Mouse (Mus musculus) small intestine, adult 2 months (tissue): ENCODE results near the gene Gm37240. TPM values are rescaled to one million over a fixed set of nuclear protein-coding genes. Genes with fewer than 3 reads are reported as not detected.

Experiments
- H3K27ac ChIP-seq: fragments of 200-500 bp; 2 replicates; pipeline ENCODE4 v1.5.1; 2012; ENCODE audit warnings: low read depth, low read length, control low read depth, inconsistent platforms; ENCODE audit not compliant: insufficient read depth
- H3K27me3 ChIP-seq: fragments of 200-500 bp; 2 replicates; pipeline ENCODE4 v1.6.1; 2012; ENCODE audit warnings: mild to moderate bottlenecking, moderate library complexity, low read length, inconsistent platforms; ENCODE audit not compliant: control insufficient read depth, insufficient read depth
- H3K36me3 ChIP-seq: fragments of 200-500 bp; 2 replicates; pipeline ENCODE4 v1.6.1; 2012; ENCODE audit warnings: mild to moderate bottlenecking, low read length, control low read depth, inconsistent platforms; ENCODE audit not compliant: control insufficient read depth, insufficient read depth
- H3K4me1 ChIP-seq: fragments of 200-500 bp; 2 replicates; pipeline ENCODE4 v1.6.1; 2012; ENCODE audit warnings: low read length, inconsistent platforms, mixed read lengths; ENCODE audit not compliant: control insufficient read depth, insufficient read depth, insufficient read length
- H3K4me3 ChIP-seq: fragments of 200-500 bp; 2 replicates; pipeline ENCODE4 v1.5.1; 2012; ENCODE audit warnings: low read depth, mild to moderate bottlenecking, control low read depth, inconsistent platforms, low read length, moderate library complexity
- CTCF ChIP-seq: fragments of 200-500 bp; IDR thresholded peaks from 2 replicates; pipeline ENCODE4 v1.5.1; 2012; ENCODE audit warnings: low read depth, mild to moderate bottlenecking, control low read depth, inconsistent platforms, low read length, moderate library complexity, mixed read lengths; ENCODE audit not compliant: insufficient replicate concordance, insufficient read length; ENCODE audit errors: extremely low read depth
- POLR2A ChIP-seq: fragments of 200-500 bp; IDR thresholded peaks from 2 replicates; pipeline ENCODE4 v1.6.1; 2012; ENCODE audit warnings: low read depth, mild to moderate bottlenecking, control low read depth, inconsistent platforms, low read length, moderate library complexity
- WGBS: fragments of 180-500 bp; shearing (Covaris S2); methylation state at CpG from one replicate; pipeline ENCODE4 v1.1.7; 2018; 5-methylcytosine and 5-hydroxymethylcytosine counted together
- polyA plus RNA-seq: library from polyadenylated mRNA; depleted of rRNA; stranded (reverse); fragments of >200 nt; gene quantifications from 2 replicates; pipeline ENCODE4 v1.2.3, GENCODE M21; 2012

The Gm37240 gene
- polyA plus RNA-seq, 1 experiment: 58.2 TPM

DNA sequence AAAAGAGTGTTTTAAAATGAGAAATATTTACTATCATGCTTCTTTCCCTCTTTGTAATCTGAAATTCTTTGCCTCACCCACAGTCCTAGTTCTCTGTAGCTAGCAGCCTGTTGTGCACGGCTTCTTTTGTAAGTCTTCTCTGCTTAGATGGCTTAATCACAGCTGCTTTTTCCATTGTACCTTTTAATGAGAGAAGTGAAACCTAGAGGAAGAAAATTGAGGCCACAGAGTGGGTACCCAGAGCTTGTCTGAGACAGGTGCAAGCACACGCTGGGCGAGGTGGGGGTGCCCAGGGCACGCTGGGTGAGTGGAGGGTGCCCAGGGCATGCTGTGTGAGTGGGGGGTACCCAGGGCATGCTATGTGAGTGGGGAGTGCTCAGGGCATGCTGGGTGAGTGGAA, 1099.4 kb downstream of the Gm37240 start:
- Histone ChIP-seq H3K4me1 (peaks cover 2% of the 10 kb centered on the region; the same call in 1 of the 2 replicates), H3K27me3 (no peaks in the 10 kb centered on the region), H3K36me3 (no peaks in the 10 kb centered on the region), H3K4me3 (no peak overlapping the region), H3K27ac (no peak overlapping the region)
- TF ChIP-seq POLR2A: no peak
- no peak for TF ChIP-seq CTCF
- WGBS: 88% methylated on average over 4 of the region's 4 CpGs

GRCm38 (mm10) chr3:84776084-84776483, 1111.2 kb downstream of the Gm37240 start:
- TF ChIP-seq CTCF (no peak), POLR2A (no peak)
- Histone ChIP-seq H3K36me3 (no peaks in the 10 kb centered on the region), H3K4me3 (no peak overlapping the region), H3K4me1 (peaks cover 6% of the 10 kb centered on the region; the same call in 1 of the 2 replicates), H3K27ac (no peak overlapping the region), H3K27me3 (no peaks in the 10 kb centered on the region)
- 79% methylated on average over 1 of the region's 1 CpGs for WGBS

DNA sequence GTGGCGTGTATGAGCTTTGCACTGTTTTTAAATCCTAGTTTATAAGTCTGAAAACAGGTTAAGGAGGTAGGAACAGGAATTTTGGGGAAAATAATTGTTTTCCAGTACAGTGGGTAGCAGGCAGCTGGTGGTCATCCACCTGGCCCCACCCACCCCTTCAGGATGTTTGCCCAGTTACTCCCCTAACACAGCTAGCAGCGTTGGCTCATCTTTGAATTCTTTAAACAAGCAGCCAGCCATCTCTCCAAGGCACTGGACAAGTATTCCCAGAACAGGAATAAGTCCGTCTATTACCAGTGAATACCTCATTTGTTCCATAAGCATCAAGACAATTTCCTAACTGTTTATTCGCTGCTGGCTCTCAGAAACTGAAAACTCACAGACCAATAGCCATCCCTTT, 1111.7 kb downstream of the Gm37240 start:
- TF ChIP-seq CTCF (no peak), POLR2A (no peak)
- 85% methylated on average over 4 of the region's 4 CpGs for WGBS
- H3K27ac ChIP-seq: no peak overlapping the region
- no peak overlapping the region for H3K4me3 ChIP-seq
- H3K4me1 ChIP-seq: peaks cover 6% of the 10 kb centered on the region; the same call in 1 of the 2 replicates
- H3K27me3 ChIP-seq: no peaks in the 10 kb centered on the region
- H3K36me3 ChIP-seq: no peaks in the 10 kb centered on the region

DNA sequence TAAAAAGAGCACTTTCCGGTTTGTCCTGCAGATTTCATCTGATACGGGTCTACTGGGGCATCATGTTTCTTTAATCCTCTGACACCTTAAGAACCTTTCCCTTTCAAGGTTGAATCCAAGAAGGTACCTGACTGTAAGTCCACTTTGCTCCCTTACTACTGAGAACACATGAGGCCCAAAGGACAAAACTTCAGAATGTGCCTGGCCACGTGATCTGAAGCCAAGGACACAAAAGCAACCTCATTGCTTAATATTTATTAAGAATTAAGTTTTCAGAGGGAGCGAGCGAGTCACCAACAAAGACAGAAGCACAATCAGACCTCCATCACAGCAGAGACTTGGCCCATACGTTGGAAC, 1112.3 kb downstream of the Gm37240 start:
- Histone ChIP-seq H3K4me3 (no peak overlapping the region), H3K4me1 (peaks cover 6% of the 10 kb centered on the region; the same call in 1 of the 2 replicates), H3K36me3 (no peaks in the 10 kb centered on the region), H3K27ac (no peak overlapping the region), H3K27me3 (no peaks in the 10 kb centered on the region)
- WGBS: 69% methylated on average over 6 of the region's 6 CpGs
- TF ChIP-seq CTCF (no peak), POLR2A (no peak)

DNA sequence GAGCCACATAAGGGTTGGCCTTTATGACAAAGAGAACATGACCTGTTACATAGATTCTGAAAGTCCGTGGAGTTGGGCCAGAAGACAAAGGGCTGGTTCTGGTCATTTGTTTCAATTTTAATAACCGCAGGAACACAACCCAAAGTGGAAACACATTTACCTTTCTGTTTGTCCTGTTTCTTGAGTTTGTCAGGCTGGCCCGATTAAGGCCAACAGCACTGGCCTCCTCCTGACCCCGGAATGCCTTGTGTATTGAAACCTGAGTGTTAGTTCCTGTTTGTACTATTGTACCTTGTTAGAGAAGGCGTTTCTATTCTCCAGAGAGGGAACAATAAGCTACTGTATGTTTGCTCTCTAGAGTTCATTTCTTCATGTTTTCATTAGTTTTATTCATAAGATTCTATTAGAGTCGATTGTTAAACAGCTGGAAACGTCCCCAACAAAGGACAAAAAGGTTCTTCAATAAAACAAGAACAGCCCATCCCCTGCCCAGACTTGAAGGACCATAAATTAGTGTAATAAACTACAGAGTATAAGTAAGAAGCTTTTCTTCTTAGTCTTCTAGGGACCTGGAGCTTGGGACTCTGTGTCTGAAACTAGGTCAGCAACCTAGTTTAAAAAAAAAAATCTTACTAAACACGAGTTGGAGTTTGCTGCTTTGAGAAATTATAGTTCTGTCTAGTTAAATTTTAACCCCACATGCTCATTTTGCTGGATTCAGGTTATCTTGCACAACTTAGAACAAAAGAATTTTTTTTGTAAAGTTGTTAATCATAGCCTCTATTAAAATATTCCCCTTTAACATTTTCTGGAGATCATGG, 1112.9 kb downstream of the Gm37240 start:
- Histone ChIP-seq H3K4me1 (peaks cover 6% of the 10 kb centered on the region; the same call in 1 of the 2 replicates), H3K36me3 (no peaks in the 10 kb centered on the region), H3K27ac (no peak overlapping the region), H3K27me3 (no peaks in the 10 kb centered on the region), H3K4me3 (no peak overlapping the region)
- no peak for TF ChIP-seq CTCF
- no peak for TF ChIP-seq POLR2A
- 29% methylated on average over 8 of the region's 8 CpGs for WGBS

DNA sequence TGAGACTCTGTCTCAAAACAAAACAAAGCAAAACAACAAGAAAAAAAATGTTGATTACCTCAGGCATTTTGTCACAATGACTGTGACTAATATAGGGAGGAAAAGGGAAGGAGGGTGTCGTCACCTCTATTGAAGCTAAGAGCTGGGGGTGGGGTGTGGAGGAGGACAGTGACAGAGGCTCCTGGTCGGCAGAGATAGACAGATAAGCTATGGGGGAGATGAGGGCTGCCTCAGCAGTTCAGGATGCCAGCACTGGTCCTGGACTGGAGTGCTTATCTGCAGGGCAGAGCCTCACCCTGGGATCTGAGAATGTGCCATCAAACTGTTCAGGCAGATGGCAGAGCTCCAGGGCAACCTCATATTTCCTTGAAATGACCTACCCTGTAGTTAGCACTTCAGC, 1115.3 kb downstream of the Gm37240 start:
- TF ChIP-seq POLR2A: no peak
- no peak for TF ChIP-seq CTCF
- WGBS: 36% methylated on average over 2 of the region's 2 CpGs
- Histone ChIP-seq H3K27me3 (no peaks in the 10 kb centered on the region), H3K4me1 (peaks cover 6% of the 10 kb centered on the region; the same call in 1 of the 2 replicates), H3K36me3 (no peaks in the 10 kb centered on the region), H3K27ac (no peak overlapping the region), H3K4me3 (no peak overlapping the region)

DNA sequence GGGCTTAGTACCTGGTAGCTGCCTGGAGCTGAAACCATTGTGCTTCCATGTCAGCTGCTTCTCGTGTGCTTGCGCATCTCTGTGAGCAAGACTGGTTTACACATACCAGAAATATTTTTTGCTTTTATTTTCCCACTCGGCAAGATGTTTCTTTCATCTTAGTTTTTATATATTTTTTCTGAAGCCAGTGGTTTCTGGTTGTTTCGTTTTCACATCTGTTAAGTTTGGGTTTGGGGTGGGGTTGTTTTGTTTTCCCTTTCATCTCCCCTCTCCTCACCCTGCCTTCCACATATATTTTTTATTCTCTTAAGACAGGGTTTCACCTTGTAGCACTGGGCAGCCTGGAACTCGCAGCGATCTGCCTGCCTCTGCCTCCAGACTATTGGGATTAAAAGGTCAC, 1116.8 kb downstream of the Gm37240 start:
- Histone ChIP-seq H3K36me3 (no peaks in the 10 kb centered on the region), H3K27me3 (no peaks in the 10 kb centered on the region), H3K4me1 (peaks cover 6% of the 10 kb centered on the region; the same call in 1 of the 2 replicates), H3K27ac (no peak overlapping the region), H3K4me3 (no peak overlapping the region)
- no peak for TF ChIP-seq POLR2A
- TF ChIP-seq CTCF: no peak
- 81% methylated on average over 6 of the region's 6 CpGs for WGBS

DNA sequence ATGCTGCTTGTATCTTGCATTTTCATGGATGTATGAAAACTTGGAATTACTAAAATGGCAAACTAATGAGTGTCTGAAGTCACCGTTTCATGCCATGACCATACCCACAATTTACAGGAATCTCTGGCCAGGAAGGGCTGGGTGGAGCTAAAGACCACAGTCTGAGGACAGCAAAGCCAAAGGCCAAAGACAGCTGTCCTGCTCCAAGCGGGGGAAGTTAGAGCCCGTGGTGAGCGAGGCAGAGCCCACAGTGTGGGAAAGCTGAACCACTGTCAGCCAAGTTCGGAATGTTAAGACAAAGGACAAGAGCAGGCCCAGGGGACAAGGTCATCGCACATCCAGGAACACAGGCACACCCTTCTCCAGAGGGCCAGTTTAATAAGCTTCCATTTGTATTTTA, 1117.9 kb downstream of the Gm37240 start:
- WGBS: 81% methylated on average over 6 of the region's 6 CpGs

More for the DNA sequence above, 1117.9 kb downstream of the Gm37240 start:
- Histone ChIP-seq H3K4me1 (peaks cover 6% of the 10 kb centered on the region; the same call in 1 of the 2 replicates), H3K27ac (no peak overlapping the region), H3K27me3 (no peaks in the 10 kb centered on the region), H3K36me3 (no peaks in the 10 kb centered on the region), H3K4me3 (no peak overlapping the region)
- TF ChIP-seq POLR2A (no peak), CTCF (no peak)
